Mouse (Mus musculus): Measurements from ENCODE around the gene Cdan1. TPM values are rescaled to one million over a fixed set of nuclear protein-coding genes. Genes with fewer than 3 reads are reported as not detected.

Cdan1 gene
- polyA plus RNA-seq, 1 experiment = 12.2 TPM

DNA sequence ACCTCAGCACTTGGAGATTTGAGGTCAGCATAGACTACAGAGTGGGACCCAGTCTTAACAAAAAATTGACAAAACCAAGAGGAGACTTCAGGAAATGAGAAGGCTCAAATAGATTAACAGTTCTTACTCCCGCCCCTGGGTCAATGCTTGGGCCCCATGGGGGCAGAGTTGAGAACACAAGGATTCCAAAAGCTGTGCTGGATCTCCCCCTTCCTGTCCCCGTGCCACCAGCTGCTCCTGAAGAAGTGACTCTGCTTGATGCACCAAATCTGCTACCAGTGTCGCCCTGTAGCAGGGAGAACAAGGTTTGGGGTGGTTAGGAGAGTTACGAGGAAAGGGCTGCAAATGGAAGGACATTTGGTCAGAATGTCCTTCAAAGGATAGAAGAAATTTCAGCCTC lies 126.3 kb downstream of the Cdan1 start:
- Histone ChIP-seq H3K4me1 (ENCODE audit: control insufficient read depth, insufficient read depth, low read length) (peaks cover 10% of the 10 kb centered on the region), H3K4me3 (ENCODE audit: insufficient read depth, low read length) (no peak overlapping the region), H3K27ac (ENCODE audit: insufficient read depth, low read depth, low read length) (no peak overlapping the region)
- TF ChIP-seq POLR2A (IDR thresholded peaks at IDR 0.05; ENCODE audit: borderline replicate concordance, low read depth, low read length) (no peak), CTCF (IDR thresholded peaks at IDR 0.05; ENCODE audit: low read depth, low read length) (no peak)

DNA sequence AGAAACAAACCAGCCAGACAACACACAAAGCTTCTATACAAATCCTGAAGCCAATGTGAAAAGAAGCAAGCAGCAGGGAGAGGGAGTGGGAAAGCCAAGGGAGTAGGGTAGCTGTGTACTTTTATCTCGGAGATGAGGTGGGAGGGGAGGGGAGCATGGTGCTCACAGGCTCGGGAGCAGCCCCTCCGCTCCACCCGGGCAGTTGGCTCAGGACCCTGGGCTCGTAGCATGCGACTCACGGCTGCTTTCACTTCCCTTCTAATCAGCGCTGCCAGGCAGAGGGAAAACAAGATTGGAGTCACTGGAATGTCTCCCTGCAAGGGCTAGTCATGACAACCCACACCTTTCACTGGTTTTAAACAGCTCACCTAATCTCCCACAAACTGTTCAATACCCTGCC lies 127.4 kb downstream of the Cdan1 start:
- TF ChIP-seq CTCF (IDR thresholded peaks at IDR 0.05; ENCODE audit: low read depth, low read length) (no peak), POLR2A (IDR thresholded peaks at IDR 0.05; ENCODE audit: borderline replicate concordance, low read depth, low read length) (no peak)
- Histone ChIP-seq H3K4me3 (ENCODE audit: insufficient read depth, low read length) (no peak overlapping the region), H3K27ac (ENCODE audit: insufficient read depth, low read depth, low read length) (no peak overlapping the region), H3K4me1 (ENCODE audit: control insufficient read depth, insufficient read depth, low read length) (peaks cover 10% of the 10 kb centered on the region)

DNA sequence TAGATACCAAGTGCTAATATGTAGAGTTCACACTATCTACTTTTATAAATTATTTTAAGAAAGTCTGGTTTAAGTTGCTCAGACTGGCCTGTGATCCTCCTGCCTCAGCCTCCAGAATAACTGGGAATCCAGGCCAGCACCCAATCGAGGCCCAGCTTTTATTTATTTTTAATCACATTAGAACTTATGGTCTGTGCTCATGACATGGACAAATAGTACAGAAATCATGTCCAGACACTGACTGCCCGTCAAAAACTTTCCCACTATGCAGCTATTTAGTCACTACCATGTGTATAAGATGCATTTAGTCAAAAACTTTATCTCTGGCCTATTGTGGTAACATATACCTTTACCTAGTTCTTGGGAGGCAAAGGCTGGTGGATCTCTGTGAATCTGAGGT lies 128.0 kb downstream of the Cdan1 start:
- Histone ChIP-seq H3K4me1 (ENCODE audit: control insufficient read depth, insufficient read depth, low read length) (peaks cover 10% of the 10 kb centered on the region), H3K4me3 (ENCODE audit: insufficient read depth, low read length) (no peak overlapping the region), H3K27ac (ENCODE audit: insufficient read depth, low read depth, low read length) (no peak overlapping the region)
- TF ChIP-seq POLR2A (IDR thresholded peaks at IDR 0.05; ENCODE audit: borderline replicate concordance, low read depth, low read length) (no peak), CTCF (IDR thresholded peaks at IDR 0.05; ENCODE audit: low read depth, low read length) (no peak)

DNA sequence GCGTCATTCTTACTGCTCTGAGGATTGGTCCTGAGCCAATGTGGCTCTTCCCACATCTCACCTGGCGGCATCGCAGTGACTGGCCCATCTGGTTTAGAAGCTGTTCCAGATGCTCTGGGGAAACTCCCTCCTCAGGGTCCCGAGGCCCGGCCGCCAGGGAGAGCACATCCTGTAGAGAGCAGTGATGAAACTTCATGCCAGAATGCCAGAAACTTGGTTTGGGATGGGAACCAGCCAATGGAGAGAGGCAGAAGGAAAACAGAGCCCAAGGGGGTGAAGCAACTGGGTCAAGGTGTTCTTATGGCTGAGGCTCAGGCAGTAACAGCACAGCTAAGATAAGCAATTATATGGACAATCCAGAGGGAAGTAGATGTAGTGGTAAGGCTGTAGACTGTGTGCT lies 129.1 kb downstream of the Cdan1 start:
- H3K4me1 ChIP-seq (ENCODE audit: control insufficient read depth, insufficient read depth, low read length) = peaks cover 10% of the 10 kb centered on the region
- H3K27ac ChIP-seq (ENCODE audit: insufficient read depth, low read depth, low read length) = no peak overlapping the region
- no peak overlapping the region for H3K4me3 ChIP-seq (ENCODE audit: insufficient read depth, low read length)
- TF ChIP-seq POLR2A (IDR thresholded peaks at IDR 0.05; ENCODE audit: borderline replicate concordance, low read depth, low read length) = no peak
- no peak for TF ChIP-seq CTCF (IDR thresholded peaks at IDR 0.05; ENCODE audit: low read depth, low read length)

DNA sequence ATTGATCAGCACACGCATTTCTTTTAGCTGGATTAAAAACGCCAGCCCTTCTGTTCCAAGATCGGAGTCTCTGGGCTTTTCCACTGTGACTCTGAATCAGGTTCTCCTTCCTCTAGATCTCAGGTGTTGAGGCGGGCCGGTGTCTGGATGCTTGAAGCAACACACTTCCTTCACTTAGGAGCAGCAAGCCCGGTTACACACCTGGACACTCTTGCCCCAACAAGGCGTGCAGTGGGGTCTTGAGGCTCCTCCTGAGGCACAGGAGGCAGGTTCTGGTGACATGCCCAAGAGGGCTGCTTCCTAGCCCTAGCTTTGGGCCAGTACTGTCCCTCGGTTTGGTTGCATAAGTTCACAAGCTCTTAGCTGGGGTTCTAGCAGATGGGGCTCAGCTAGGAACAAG lies 131.4 kb downstream of the Cdan1 start:
- no peak overlapping the region for H3K4me3 ChIP-seq (ENCODE audit: insufficient read depth, low read length)
- no peak for TF ChIP-seq POLR2A (IDR thresholded peaks at IDR 0.05; ENCODE audit: borderline replicate concordance, low read depth, low read length)
- no peak for TF ChIP-seq CTCF (IDR thresholded peaks at IDR 0.05; ENCODE audit: low read depth, low read length)
- H3K27ac ChIP-seq (ENCODE audit: insufficient read depth, low read depth, low read length) = no peak overlapping the region
- H3K4me1 ChIP-seq (ENCODE audit: control insufficient read depth, insufficient read depth, low read length) = peaks cover 5% of the 10 kb centered on the region

DNA sequence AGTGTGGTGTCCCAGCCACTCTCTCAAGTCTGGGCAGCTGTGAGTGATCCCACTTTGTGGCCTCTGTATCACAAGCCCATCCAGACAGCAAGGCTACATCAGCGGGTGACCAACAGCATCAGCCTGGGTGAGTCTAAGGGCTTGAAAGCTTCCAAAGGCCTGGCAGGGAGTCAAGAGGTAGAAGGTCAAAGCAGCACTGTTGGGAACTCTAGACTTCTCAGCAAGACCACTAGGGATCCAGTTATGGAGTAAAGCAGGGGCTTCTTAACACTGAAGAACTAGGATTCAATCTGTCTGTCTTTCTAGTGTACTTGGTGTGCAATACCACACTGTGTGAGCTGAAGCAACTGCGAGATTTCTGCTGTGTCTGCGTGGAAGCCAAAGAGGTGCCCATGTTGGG lies 136.5 kb downstream of the Cdan1 start:
- no peak for TF ChIP-seq POLR2A (IDR thresholded peaks at IDR 0.05; ENCODE audit: borderline replicate concordance, low read depth, low read length)
- no peak for TF ChIP-seq CTCF (IDR thresholded peaks at IDR 0.05; ENCODE audit: low read depth, low read length)
- Histone ChIP-seq H3K4me1 (ENCODE audit: control insufficient read depth, insufficient read depth, low read length) (no peaks in the 10 kb centered on the region), H3K27ac (ENCODE audit: insufficient read depth, low read depth, low read length) (no peak overlapping the region), H3K4me3 (ENCODE audit: insufficient read depth, low read length) (no peak overlapping the region)

DNA sequence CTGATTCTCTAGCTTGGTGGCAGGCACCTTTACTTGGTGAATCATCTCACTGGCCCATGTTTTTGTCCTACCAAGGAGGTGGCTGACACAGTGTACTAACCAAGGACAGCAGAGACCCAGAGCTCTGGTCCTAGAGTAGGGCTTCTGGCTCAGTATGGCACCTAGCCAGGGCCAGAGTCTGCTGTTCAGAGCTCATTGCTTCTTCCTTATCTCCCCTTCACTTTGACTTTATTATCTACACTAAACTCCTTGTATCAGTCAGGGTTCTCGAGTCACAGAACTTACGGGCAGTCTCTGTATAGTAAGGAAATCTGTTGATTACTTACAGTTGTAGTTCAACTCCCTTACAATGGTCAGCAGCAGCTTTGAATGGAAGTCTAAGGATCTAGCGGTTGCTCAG lies 139.0 kb downstream of the Cdan1 start:
- no peak for TF ChIP-seq POLR2A (IDR thresholded peaks at IDR 0.05; ENCODE audit: borderline replicate concordance, low read depth, low read length)
- no peak for TF ChIP-seq CTCF (IDR thresholded peaks at IDR 0.05; ENCODE audit: low read depth, low read length)
- Histone ChIP-seq H3K4me1 (ENCODE audit: control insufficient read depth, insufficient read depth, low read length) (no peaks in the 10 kb centered on the region), H3K27ac (ENCODE audit: insufficient read depth, low read depth, low read length) (no peak overlapping the region), H3K4me3 (ENCODE audit: insufficient read depth, low read length) (no peak overlapping the region)

DNA sequence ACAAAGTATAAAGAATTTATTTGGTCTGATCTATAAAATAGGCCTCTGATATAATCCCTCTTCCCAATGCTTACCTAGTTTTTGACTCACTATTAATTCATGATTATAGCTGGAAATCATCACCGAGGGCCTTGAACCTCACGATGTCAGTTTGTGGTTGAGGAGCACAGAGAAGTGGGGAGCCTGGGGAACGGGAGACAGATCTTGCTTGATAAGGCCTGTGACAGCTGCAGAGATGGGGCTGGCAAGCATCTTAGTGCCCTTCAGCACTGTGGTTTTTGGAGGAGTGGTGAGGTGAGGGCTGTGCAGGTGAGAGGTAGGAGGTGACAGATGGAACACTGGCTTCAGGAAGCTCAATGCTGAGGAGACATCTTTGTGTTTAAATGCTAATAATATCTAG lies 139.8 kb downstream of the Cdan1 start:
- Histone ChIP-seq H3K4me3 (ENCODE audit: insufficient read depth, low read length) (no peak overlapping the region), H3K27ac (ENCODE audit: insufficient read depth, low read depth, low read length) (no peak overlapping the region), H3K4me1 (ENCODE audit: control insufficient read depth, insufficient read depth, low read length) (no peaks in the 10 kb centered on the region)
- TF ChIP-seq CTCF (IDR thresholded peaks at IDR 0.05; ENCODE audit: low read depth, low read length) = no peak
- TF ChIP-seq POLR2A (IDR thresholded peaks at IDR 0.05; ENCODE audit: borderline replicate concordance, low read depth, low read length) = no peak

DNA sequence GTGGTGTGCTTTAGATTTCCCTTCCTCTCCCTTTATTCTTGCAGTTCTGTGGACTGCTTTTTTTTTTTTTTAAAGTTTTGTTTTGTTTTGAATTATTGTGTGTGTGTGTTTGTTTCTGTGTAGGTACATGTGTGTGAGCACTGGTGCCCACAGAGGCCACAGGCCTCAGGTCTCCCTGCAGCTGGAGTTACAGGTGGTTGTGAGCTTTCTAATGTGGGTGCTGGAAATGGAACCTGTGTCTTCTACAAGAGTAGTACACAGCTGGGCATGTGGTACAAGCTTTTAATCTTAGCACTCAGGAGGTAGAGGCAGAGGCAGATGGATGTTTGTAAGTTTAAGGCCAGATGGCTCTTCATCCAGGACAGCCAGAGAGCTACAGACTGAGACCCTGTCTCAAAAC lies 142.9 kb downstream of the Cdan1 start:
- Histone ChIP-seq H3K27ac (ENCODE audit: insufficient read depth, low read depth, low read length) (no peak overlapping the region), H3K4me1 (ENCODE audit: control insufficient read depth, insufficient read depth, low read length) (no peaks in the 10 kb centered on the region), H3K4me3 (ENCODE audit: insufficient read depth, low read length) (no peak overlapping the region)
- TF ChIP-seq CTCF (IDR thresholded peaks at IDR 0.05; ENCODE audit: low read depth, low read length) (no peak), POLR2A (IDR thresholded peaks at IDR 0.05; ENCODE audit: borderline replicate concordance, low read depth, low read length) (no peak)

DNA sequence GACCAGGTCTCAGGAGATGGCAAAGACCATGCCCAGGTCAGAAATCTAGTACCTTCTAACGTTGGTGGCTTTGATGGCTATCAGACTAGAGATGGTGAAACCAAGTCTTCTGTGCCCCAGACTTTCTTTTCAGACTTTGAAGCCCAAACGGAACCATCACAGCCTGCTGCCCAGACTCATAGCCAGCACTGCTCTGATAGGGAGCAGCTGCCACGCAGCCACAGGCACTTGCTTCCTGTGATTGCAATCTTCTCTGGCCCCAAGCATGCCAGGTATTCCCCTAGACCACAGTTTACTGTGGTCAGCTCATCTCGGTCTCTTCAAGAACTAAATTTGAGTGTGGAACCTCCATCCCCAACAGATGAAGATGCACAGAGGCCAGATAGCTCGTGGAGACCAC lies 147.3 kb downstream of the Cdan1 start:
- no peak overlapping the region for H3K27ac ChIP-seq (ENCODE audit: insufficient read depth, low read depth, low read length)
- no peaks in the 10 kb centered on the region for H3K4me1 ChIP-seq (ENCODE audit: control insufficient read depth, insufficient read depth, low read length)
- no peak overlapping the region for H3K4me3 ChIP-seq (ENCODE audit: insufficient read depth, low read length)
- no peak for TF ChIP-seq POLR2A (IDR thresholded peaks at IDR 0.05; ENCODE audit: borderline replicate concordance, low read depth, low read length)
- TF ChIP-seq CTCF (IDR thresholded peaks at IDR 0.05; ENCODE audit: low read depth, low read length) = no peak

DNA sequence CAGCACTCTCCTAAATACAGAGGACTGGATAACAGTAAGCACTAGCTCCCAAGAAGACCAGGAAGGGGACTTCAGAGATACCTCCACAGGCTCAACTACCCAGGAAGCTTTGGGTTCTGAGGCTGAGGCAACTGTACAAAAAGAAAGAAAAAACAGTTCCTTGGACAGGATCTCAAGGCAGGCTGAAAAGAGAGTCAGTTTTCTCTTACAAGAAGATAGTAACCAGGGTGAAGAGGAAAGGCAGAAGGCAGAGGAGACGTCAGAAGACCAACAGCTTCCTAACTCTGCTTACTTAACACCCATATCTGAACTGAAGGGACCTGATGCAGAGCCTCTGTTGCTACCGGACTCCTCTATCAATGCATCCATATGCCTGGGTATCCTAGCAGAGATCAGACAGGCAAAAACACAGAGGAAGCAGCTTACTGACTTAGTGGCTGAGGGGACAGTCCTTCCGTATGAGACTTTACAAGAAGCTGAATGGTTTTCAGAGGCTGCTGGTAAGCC lies 149.5 kb downstream of the Cdan1 start:
- Histone ChIP-seq H3K4me1 (ENCODE audit: control insufficient read depth, insufficient read depth, low read length) (no peaks in the 10 kb centered on the region), H3K27ac (ENCODE audit: insufficient read depth, low read depth, low read length) (no peak overlapping the region), H3K4me3 (ENCODE audit: insufficient read depth, low read length) (no peak overlapping the region)
- no peak for TF ChIP-seq CTCF (IDR thresholded peaks at IDR 0.05; ENCODE audit: low read depth, low read length)
- no peak for TF ChIP-seq POLR2A (IDR thresholded peaks at IDR 0.05; ENCODE audit: borderline replicate concordance, low read depth, low read length)

Data from bone marrow macrophage, adult 2 months (primary cell).